Mouse (Mus musculus): ENCODE data around the gene Gm5142. TPM values are rescaled to one million over a fixed set of nuclear protein-coding genes. Genes with fewer than 3 reads are reported as not detected.

Gm5142 gene
- total and polyA plus RNA-seq, 3 experiments, result not detected

GRCm38 (mm10) chr14:59205976-59206583 is 27.5 kb upstream of the Gm5142 start:
- no peaks in the 10 kb centered on the region for H3K4me1 ChIP-seq (ENCODE audit: control insufficient read depth in 1 of 2, insufficient read depth in 2 of 2, low read length in 2 of 2)
- DNase-seq (ENCODE audit: low read depth, low spot score), result no peak
- H3K79me2 ChIP-seq (ENCODE audit: control insufficient read depth, insufficient read depth, low read length, poor library complexity), result peaks cover 3% of the 10 kb centered on the region; the same call in 1 of the 2 replicates
- TF ChIP-seq MAZ (IDR thresholded peaks at IDR 0.05; ENCODE audit: low read depth, low read length), result no peak
- no peak for TF ChIP-seq KAT2A (conservative IDR thresholded peaks at IDR 0.05; ENCODE audit: low read depth, low read length)
- no peak for TF ChIP-seq ZKSCAN1 (IDR thresholded peaks at IDR 0.05; ENCODE audit: low read depth, low read length)
- TF ChIP-seq CHD2 (IDR thresholded peaks at IDR 0.05; ENCODE audit: low read length), result no peak
- no peak for TF ChIP-seq POLR2AphosphoS5 (IDR thresholded peaks at IDR 0.05; ENCODE audit: borderline replicate concordance, low read depth, low read length)
- TF ChIP-seq NRF1 (IDR thresholded peaks at IDR 0.05; ENCODE audit: insufficient read depth, low read depth, low read length, poor library complexity, severe bottlenecking), result no peak
- no peak overlapping the region for H3K4me3 ChIP-seq (ENCODE audit: control insufficient read depth in 1 of 2, insufficient read depth in 1 of 2, low read depth in 2 of 2, low read length in 2 of 2)
- H3K27ac ChIP-seq (ENCODE audit: control insufficient read depth, low read depth, low read length), result no peak overlapping the region
- peaks cover 0 to 6% of the 10 kb centered on the region in 2 experiments; a peak in 2 of 4 replicates for H3K36me3 ChIP-seq (ENCODE audit: control insufficient read depth in 1 of 2, insufficient read depth in 2 of 2, low read length in 2 of 2)
- H3K27me3 ChIP-seq (ENCODE audit: control insufficient read depth in 1 of 2, insufficient read depth in 2 of 2, low read length in 2 of 2), result no peaks in the 10 kb centered on the region
- no peaks in the 10 kb centered on the region for H3K9me3 ChIP-seq (replicated peaks; ENCODE audit: insufficient read depth, low read length)
- no peak overlapping the region for H3K9ac ChIP-seq (ENCODE audit: control insufficient read depth, low read depth, low read length, poor library complexity, severe bottlenecking)

GRCm38 (mm10) chr14:59205461-59205860 is 26.9 kb upstream of the Gm5142 start:
- no peak for DNase-seq (ENCODE audit: low read depth, low spot score)
- no peaks in the 10 kb centered on the region for H3K4me1 ChIP-seq (ENCODE audit: control insufficient read depth in 1 of 2, insufficient read depth in 2 of 2, low read length in 2 of 2)
- H3K27ac ChIP-seq (ENCODE audit: control insufficient read depth, low read depth, low read length), result no peak overlapping the region
- peaks cover 0 to 6% of the 10 kb centered on the region in 2 experiments; a peak in 2 of 4 replicates for H3K36me3 ChIP-seq (ENCODE audit: control insufficient read depth in 1 of 2, insufficient read depth in 2 of 2, low read length in 2 of 2)
- peaks cover 3% of the 10 kb centered on the region; the same call in 1 of the 2 replicates for H3K79me2 ChIP-seq (ENCODE audit: control insufficient read depth, insufficient read depth, low read length, poor library complexity)
- no peaks in the 10 kb centered on the region for H3K27me3 ChIP-seq (ENCODE audit: control insufficient read depth in 1 of 2, insufficient read depth in 2 of 2, low read length in 2 of 2)
- no peaks in the 10 kb centered on the region for H3K9me3 ChIP-seq (replicated peaks; ENCODE audit: insufficient read depth, low read length)
- H3K4me3 ChIP-seq (ENCODE audit: control insufficient read depth in 1 of 2, insufficient read depth in 1 of 2, low read depth in 2 of 2, low read length in 2 of 2), result no peak overlapping the region
- TF ChIP-seq ZNF384 (IDR thresholded peaks at IDR 0.05; ENCODE audit: low read depth, low read length) (no peak), EP300 (IDR thresholded peaks at IDR 0.05; ENCODE audit: low read depth in 1 of 2, low read length in 2 of 2) (no peak), POLR2AphosphoS2 (IDR thresholded peaks at IDR 0.05; ENCODE audit: low read length) (no peak), HCFC1 (IDR thresholded peaks at IDR 0.05; ENCODE audit: low read depth, low read length) (no peak), CTCF (IDR thresholded peaks at IDR 0.05 in 2 of 3, conservative IDR thresholded peaks at IDR 0.05 in 1 of 3; ENCODE audit: control insufficient read depth in 1 of 3, insufficient read depth in 1 of 3, low read depth in 2 of 3, low read length in 3 of 3, poor library complexity in 1 of 3, severe bottlenecking in 1 of 3) (no peak), TCF12 (IDR thresholded peaks at IDR 0.05; ENCODE audit: low read depth, low read length) (no peak), ZC3H11A (IDR thresholded peaks at IDR 0.05; ENCODE audit: low read depth, low read length) (no peak), E2F4 (IDR thresholded peaks at IDR 0.05; ENCODE audit: borderline replicate concordance, low read depth, low read length) (no peak), ETS1 (IDR thresholded peaks at IDR 0.05; ENCODE audit: low read depth, low read length) (no peak), BHLHE40 (IDR thresholded peaks at IDR 0.05; ENCODE audit: borderline replicate concordance, low read depth, low read length) (no peak), USF1 (IDR thresholded peaks at IDR 0.05; ENCODE audit: low read depth, low read length) (no peak), CHD1 (IDR thresholded peaks at IDR 0.05; ENCODE audit: low read depth, low read length) (no peak), UBTF (IDR thresholded peaks at IDR 0.05; ENCODE audit: borderline replicate concordance, insufficient read depth, low read depth, low read length) (no peak), MXI1 (IDR thresholded peaks at IDR 0.05; ENCODE audit: low read depth, low read length) (no peak)
- H3K9ac ChIP-seq (ENCODE audit: control insufficient read depth, low read depth, low read length, poor library complexity, severe bottlenecking), result no peak overlapping the region

Data from MEL (cell line).